Mouse (Mus musculus) mouse trophoblast stem cell (cell line): Measurements from ENCODE around the gene Uggt2.
"Not testable (repeated sequence)": the region's sequence is repeated elsewhere in the genome, so short reads cannot be mapped to it uniquely, and the experiment has no call there.

Source experiments
- in situ Hi-C, 2 experiments: fragments of 300-500 bp; cut with MseI, MboI; formaldehyde crosslinking; loops; 2 replicates in 1 of 2; 3 replicates in 1 of 2; pipeline ENCODE4 v1.15.1; 2025

The Uggt2 gene

GRCm38 (mm10) chr14:119037076-119037683 lies 62.0 kb downstream of the Uggt2 start:
- in situ Hi-C loops = no loop called here

- in situ Hi-C loops = no loop called here
These were observed 71.5 kb downstream of the Uggt2 start for GRCm38 (mm10) chr14:119027675-119028253.

- in situ Hi-C loops = no loop called here
These were observed 72.1 kb downstream of the Uggt2 start for GRCm38 (mm10) chr14:119027130-119027529.

- in situ Hi-C loops = no loop called here
These were observed 73.3 kb downstream of the Uggt2 start for GRCm38 (mm10) chr14:119025889-119026288.

- in situ Hi-C loops = no loop called here
These were observed 85.7 kb downstream of the Uggt2 start for GRCm38 (mm10) chr14:119013549-119013948.

GRCm38 (mm10) chr14:119012607-119013431 lies 86.4 kb downstream of the Uggt2 start:
- in situ Hi-C loops = no loop called here

GRCm38 (mm10) chr14:119009531-119009930 lies 89.7 kb downstream of the Uggt2 start:
- in situ Hi-C loops = no loop called here

GRCm38 (mm10) chr14:119008031-119008590 lies 91.1 kb downstream of the Uggt2 start:
- in situ Hi-C loops = no loop called here

- in situ Hi-C loops = no loop called here
These were observed 91.9 kb downstream of the Uggt2 start for GRCm38 (mm10) chr14:119007103-119007951.

- in situ Hi-C loops = no loop called here
These were observed 92.7 kb downstream of the Uggt2 start for GRCm38 (mm10) chr14:119006441-119007102.

GRCm38 (mm10) chr14:119005834-119006233 lies 93.4 kb downstream of the Uggt2 start:
- in situ Hi-C loops = no loop called here

- in situ Hi-C loops = no loop called here
These were observed 95.9 kb downstream of the Uggt2 start for GRCm38 (mm10) chr14:119003320-119003719.

- in situ Hi-C loops = no loop called here
These were observed 103.9 kb downstream of the Uggt2 start for GRCm38 (mm10) chr14:118995226-118995925.

GRCm38 (mm10) chr14:118987523-118988496 lies 111.4 kb downstream of the Uggt2 start:
- in situ Hi-C loops = no loop called here

- in situ Hi-C loops = no loop called here
These were observed 112.3 kb downstream of the Uggt2 start for GRCm38 (mm10) chr14:118986653-118987522.

GRCm38 (mm10) chr14:118984161-118984560 lies 115.1 kb downstream of the Uggt2 start:
- in situ Hi-C loops = no loop called here

- in situ Hi-C loops = no loop called here
These were observed 115.8 kb downstream of the Uggt2 start for GRCm38 (mm10) chr14:118983396-118983795.

GRCm38 (mm10) chr14:118982429-118983045 lies 116.7 kb downstream of the Uggt2 start:
- in situ Hi-C loops = not testable (repeated sequence)
